ENCODE assay signal across 27 mouse cellular contexts in the genomic region with DNA sequence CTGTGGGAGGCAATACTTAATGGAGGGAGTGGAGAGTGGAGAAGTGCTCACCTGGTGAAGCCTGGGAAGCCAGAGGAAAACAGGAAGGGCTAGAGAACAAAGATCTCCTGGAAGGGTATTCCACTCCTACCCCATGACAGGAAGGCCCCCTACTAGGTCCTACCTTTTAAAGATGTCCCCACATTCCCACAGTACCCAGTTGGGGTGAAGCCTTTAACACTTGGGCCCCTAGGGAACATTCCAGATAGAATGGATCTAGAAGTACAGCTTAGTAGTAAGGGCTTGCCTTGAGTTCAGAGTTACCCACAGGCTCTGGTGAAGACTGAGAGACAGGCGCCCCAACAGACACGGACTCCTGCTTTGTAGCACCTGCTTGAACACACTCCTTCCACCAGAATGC.
DNase-seq lines count a peak whose midpoint lies in the region; ATAC-seq lines count a peak whose summit lies in the region.
"Had no signal": no experiment of that assay in that cellular context is flagged by ENCODE, and none has a peak within 500 bp of the region (broad histone marks: within the 10 kb centered on the region; RNA-seq: fewer than 3 reads in every experiment).

No protein-coding gene starts in this region.

- peaks cover 1% of the 10 kb centered on the region; the same call in 1 of the 2 replicates for H3K36me3 ChIP-seq in limb, embryonic 13.5 days
- H3K36me3 ChIP-seq: heart, embryonic 12.5 days; kidney, embryonic 15.5 days; lung, embryonic 15.5 days; midbrain, embryonic 15.5 days had no signal

- H3K4me1 ChIP-seq in brown adipose tissue, adult 24 weeks (ENCODE audit: control insufficient read depth, insufficient read depth, insufficient read length, low read length): peaks cover 52% of the 10 kb centered on the region
- peaks cover 86% of the 10 kb centered on the region for H3K4me1 ChIP-seq in limb, embryonic 13.5 days

- peak overlapping the region; percentile 69 for H3K27ac ChIP-seq in brown adipose tissue, adult 24 weeks (replicated peaks; ENCODE audit: low read depth, low read length)
- peak overlapping the region; percentile 39; the same call in 1 of the 2 replicates for H3K27ac ChIP-seq in limb, embryonic 13.5 days
- H3K27ac ChIP-seq: kidney, embryonic 15.5 days; lung, embryonic 15.5 days; midbrain, embryonic 15.5 days had no signal

- H3K27me3 ChIP-seq in limb, embryonic 13.5 days: 0 out of 2 replicates have a peak, but pooled peaks cover 2% of the 10 kb centered on the region
- H3K27me3 ChIP-seq: heart, embryonic 12.5 days; kidney, embryonic 15.5 days; lung, embryonic 15.5 days; midbrain, embryonic 15.5 days had no signal

- H3K9me3 ChIP-seq in limb, embryonic 13.5 days: no peaks in the 10 kb centered on the region
- H3K9me3 ChIP-seq: kidney, embryonic 15.5 days; lung, embryonic 15.5 days; midbrain, embryonic 10.5 days; midbrain, embryonic 15.5 days had no signal

- no peak overlapping the region for H3K4me2 ChIP-seq in limb, embryonic 13.5 days (replicated peaks)
- H3K4me2 ChIP-seq: heart, embryonic 12.5 days; kidney, embryonic 15.5 days; liver, embryonic 11.5 days; lung, embryonic 15.5 days; midbrain, embryonic 15.5 days had no signal

- 54% methylated on average over 2 of the region's 2 CpGs for WGBS in limb, embryonic 13.5 days

- no peak overlapping the region for H3K4me3 ChIP-seq in brown adipose tissue, adult 24 weeks (ENCODE audit: insufficient read depth, low read depth, low read length)
- H3K4me3 ChIP-seq in limb, embryonic 13.5 days: no peak overlapping the region
- H3K4me3 ChIP-seq: heart, embryonic 12.5 days; kidney, embryonic 15.5 days; lung, embryonic 15.5 days; midbrain, embryonic 10.5 days; midbrain, embryonic 15.5 days had no signal

- no peak overlapping the region for H3K9ac ChIP-seq in limb, embryonic 13.5 days
- H3K9ac ChIP-seq: heart, embryonic 12.5 days; kidney, embryonic 15.5 days; lung, embryonic 15.5 days; midbrain, embryonic 15.5 days had no signal

- peak; percentile 76 for DNase-seq in heart, adult 11 months
- DNase-seq in heart, adult 18-20 months: no peak
- DNase-seq in adrenal gland, postnatal 25 days: no peak
- no peak for DNase-seq in kidney, postnatal 4 days
- DNase-seq: adrenal gland, adult 8-10 months; cerebellum, adult 11 months; cerebellum, adult 9-10 months; gastrocnemius, postnatal 10 days; kidney, adult 18-20 months; kidney, postnatal 36 days; left cerebral cortex, postnatal 4 days; right cerebral cortex, postnatal 25 days; spleen, adult 18-20 months; thymus, adult 2 months; thymus, postnatal 4 days had no signal

- ATAC-seq in limb, embryonic 13.5 days (ENCODE audit: low FRiP score, low read depth): no peak
- ATAC-seq in monocyte, adult 5-6 weeks (replicated peaks; ENCODE audit: insufficient number of reproducible peaks, low FRiP score, low TSS enrichment, poor library complexity, severe bottlenecking): no peak
- ATAC-seq: CD4-positive, CD25-positive, alpha-beta regulatory T cell, adult 4 months; forebrain, embryonic 16.5 days; hindbrain, embryonic 16.5 days; midbrain, embryonic 15.5 days had no signal
